ENCODE assay signal across 14 mouse cellular contexts in the genomic region with DNA sequence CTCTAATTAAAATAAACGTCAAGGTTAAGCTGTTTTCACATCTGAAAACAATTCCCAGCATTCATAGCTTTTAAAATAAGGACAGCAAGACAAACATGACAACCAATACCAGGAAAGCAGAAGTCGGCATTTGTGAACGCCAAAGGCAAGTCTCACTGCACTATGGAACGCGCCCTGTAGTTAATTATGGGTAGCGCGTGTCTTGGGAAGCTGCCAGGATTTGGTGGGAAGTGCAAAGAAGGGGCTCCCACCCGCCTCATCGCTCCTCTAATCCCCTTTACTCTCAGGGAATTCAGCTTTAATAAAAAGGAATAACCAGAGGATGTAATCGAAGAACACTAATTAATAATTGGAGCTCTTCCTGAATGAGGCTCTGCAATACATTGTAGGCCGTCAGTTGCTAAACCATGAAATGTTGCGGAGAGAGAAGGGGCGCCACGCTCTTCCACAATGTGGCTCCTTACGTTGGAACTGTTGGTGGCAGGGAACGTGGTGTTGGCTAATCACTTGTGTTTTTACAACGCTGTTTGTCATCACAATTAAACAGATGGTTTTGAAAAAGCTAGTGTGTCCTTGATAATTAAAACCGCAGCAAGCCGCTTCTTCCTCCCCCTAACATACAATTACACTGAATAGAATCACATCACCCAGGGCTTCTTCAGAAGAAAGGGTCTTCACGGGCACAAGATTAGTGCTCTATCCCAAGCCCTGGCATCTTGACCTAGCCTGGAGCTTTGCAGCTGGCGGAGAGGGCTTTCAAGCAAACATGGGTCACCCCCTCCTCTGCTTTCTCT. TPM values are rescaled to one million over a fixed set of nuclear protein-coding genes. Genes with fewer than 3 reads are reported as not detected.
DNase-seq lines count a peak whose midpoint lies in the region; ATAC-seq and TF ChIP-seq lines count a peak whose summit lies in the region.
"Had no signal": no experiment of that assay in that cellular context is flagged by ENCODE, and none has a peak within 500 bp of the region (broad histone marks: within the 10 kb centered on the region; RNA-seq: fewer than 3 reads in every experiment).

No protein-coding gene starts in this region.

- peak; percentile 74 for DNase-seq in forebrain, embryonic 11.5 days (ENCODE audit: low spot score)
- DNase-seq in forebrain, embryonic 10.5 days (ENCODE audit: extremely low spot score, low spot score): no peak
- peak; percentile 18 for DNase-seq in limb, embryonic 14.5 days (ENCODE audit: low spot score)
- DNase-seq in limb, embryonic 10.5 days (ENCODE audit: low spot score): no peak
- DNase-seq in brain, embryonic 18.5 days (ENCODE audit: low read depth, low spot score): peak; percentile 42
- DNase-seq in MN1 (ENCODE audit: low spot score): no peak
- DNase-seq in thymus, postnatal 25 days: no peak
- DNase-seq: adrenal gland, postnatal 25 days; cerebellum, adult 11 months; gastrocnemius, postnatal 36 days; kidney, adult 9 months had no signal

- H3K4me3 ChIP-seq in forebrain, embryonic 11.5 days (ENCODE audit: low read depth, low read length): no peak overlapping the region
- no peak overlapping the region for H3K4me3 ChIP-seq in forebrain, embryonic 10.5 days
- no peak overlapping the region for H3K4me3 ChIP-seq in limb, embryonic 14.5 days (replicated peaks; ENCODE audit: low read length)
- H3K4me3 ChIP-seq in limb, embryonic 10.5 days: no peak overlapping the region
- no peak overlapping the region for H3K4me3 ChIP-seq in midbrain, embryonic 15.5 days

- 60% methylated on average over 21 of the region's 21 CpGs for WGBS in forebrain, embryonic 11.5 days
- 79% methylated on average over 21 of the region's 21 CpGs for WGBS in forebrain, embryonic 10.5 days
- WGBS in limb, embryonic 14.5 days: 65% methylated on average over 21 of the region's 21 CpGs
- WGBS in limb, embryonic 10.5 days: 91% methylated on average over 21 of the region's 21 CpGs
- 43% methylated on average over 21 of the region's 21 CpGs for WGBS in midbrain, embryonic 15.5 days

- peak; percentile 66 for ATAC-seq in forebrain, embryonic 11.5 days (replicated peaks; ENCODE audit: low FRiP score)
- no peak for ATAC-seq in limb, embryonic 14.5 days (ENCODE audit: low FRiP score, low read depth)
- ATAC-seq in midbrain, embryonic 15.5 days (replicated peaks): peak; percentile 62; the same call in 1 of the 2 replicates
- ATAC-seq: lung, postnatal 0 days had no signal

- H3K36me3 ChIP-seq in forebrain, embryonic 11.5 days (ENCODE audit: control insufficient read depth, insufficient read depth, low read length): no peaks in the 10 kb centered on the region
- no peaks in the 10 kb centered on the region for H3K36me3 ChIP-seq in forebrain, embryonic 10.5 days (replicated peaks)
- H3K36me3 ChIP-seq in limb, embryonic 14.5 days (ENCODE audit: control insufficient read depth, insufficient read depth, low read length): no peaks in the 10 kb centered on the region
- no peaks in the 10 kb centered on the region for H3K36me3 ChIP-seq in limb, embryonic 10.5 days
- H3K36me3 ChIP-seq in midbrain, embryonic 15.5 days (replicated peaks): no peaks in the 10 kb centered on the region

- no peaks in the 10 kb centered on the region for H3K9me3 ChIP-seq in forebrain, embryonic 11.5 days (ENCODE audit: control insufficient read depth, low read length)
- no peaks in the 10 kb centered on the region for H3K9me3 ChIP-seq in forebrain, embryonic 10.5 days
- no peaks in the 10 kb centered on the region for H3K9me3 ChIP-seq in limb, embryonic 14.5 days (ENCODE audit: control insufficient read depth, low read length)
- H3K9me3 ChIP-seq in limb, embryonic 10.5 days (replicated peaks): no peaks in the 10 kb centered on the region
- H3K9me3 ChIP-seq in midbrain, embryonic 15.5 days: no peaks in the 10 kb centered on the region

- no peaks in the 10 kb centered on the region for H3K27me3 ChIP-seq in forebrain, embryonic 11.5 days (ENCODE audit: control insufficient read depth, insufficient read depth, low read length)
- H3K27me3 ChIP-seq in forebrain, embryonic 10.5 days (ENCODE audit: poor library complexity, severe bottlenecking): no peaks in the 10 kb centered on the region
- H3K27me3 ChIP-seq in limb, embryonic 14.5 days (ENCODE audit: control insufficient read depth, insufficient read depth, low read length): no peaks in the 10 kb centered on the region
- no peaks in the 10 kb centered on the region for H3K27me3 ChIP-seq in limb, embryonic 10.5 days (ENCODE audit: low read depth, poor library complexity, severe bottlenecking)
- H3K27me3 ChIP-seq in midbrain, embryonic 15.5 days (replicated peaks): no peaks in the 10 kb centered on the region

- TF ChIP-seq POLR2A in limb, embryonic 14.5 days (IDR thresholded peaks at IDR 0.05; ENCODE audit: borderline replicate concordance, extremely low read depth, insufficient read depth, insufficient read length): no peak

- H3K4me2 ChIP-seq in forebrain, embryonic 11.5 days (ENCODE audit: low read depth, low read length, severe bottlenecking): no peak overlapping the region
- no peak overlapping the region for H3K4me2 ChIP-seq in limb, embryonic 14.5 days (replicated peaks; ENCODE audit: low read depth, low read length, severe bottlenecking)
- H3K4me2 ChIP-seq in midbrain, embryonic 15.5 days: peak overlapping the region; percentile 23

- H3K4me1 ChIP-seq in forebrain, embryonic 11.5 days (replicated peaks; ENCODE audit: control insufficient read depth, insufficient read depth, low read length): no peaks in the 10 kb centered on the region; the same call in 1 of the 2 replicates
- H3K4me1 ChIP-seq in forebrain, embryonic 10.5 days: peaks cover 8% of the 10 kb centered on the region; the same call in 1 of the 2 replicates
- H3K4me1 ChIP-seq in limb, embryonic 14.5 days (ENCODE audit: control insufficient read depth, insufficient read depth, low read length): no peaks in the 10 kb centered on the region
- peaks cover 9% of the 10 kb centered on the region for H3K4me1 ChIP-seq in limb, embryonic 10.5 days
- peaks cover 13% of the 10 kb centered on the region; the same call in 1 of the 2 replicates for H3K4me1 ChIP-seq in midbrain, embryonic 15.5 days

- peak overlapping the region; percentile 31 for H3K27ac ChIP-seq in forebrain, embryonic 11.5 days (ENCODE audit: low read depth, low read length)
- H3K27ac ChIP-seq in forebrain, embryonic 10.5 days: no peak overlapping the region
- H3K27ac ChIP-seq in limb, embryonic 14.5 days (replicated peaks; ENCODE audit: low read depth, low read length): no peak overlapping the region
- no peak overlapping the region for H3K27ac ChIP-seq in limb, embryonic 10.5 days
- H3K27ac ChIP-seq in midbrain, embryonic 15.5 days: peak overlapping the region; percentile 69

- H3K9ac ChIP-seq in forebrain, embryonic 11.5 days (ENCODE audit: low read length): no peak overlapping the region
- no peak overlapping the region for H3K9ac ChIP-seq in limb, embryonic 14.5 days (ENCODE audit: low read depth, low read length, severe bottlenecking)
- no peak overlapping the region for H3K9ac ChIP-seq in midbrain, embryonic 15.5 days

RNA-seq across cellular contexts. Expression of gene Hydin, which starts 8.9 kb away (rescaled TPM):
- polyA plus RNA-seq in forebrain, embryonic 11.5 days (2014; fragmentation: Nextera tagmentation; extraction: Ambion mirVana): 0.05 and 0.15 TPM in 2 replicates
- polyA plus RNA-seq in forebrain, embryonic 10.5 days (2016; fragmentation: Nextera tagmentation; extraction: Ambion mirVana): 0.09 and 0.11 TPM in 2 replicates
- 0.01 and 0.03 TPM in 2 replicates for polyA plus RNA-seq in limb, embryonic 14.5 days (2012; rRNA removed)
- 0.07 TPM in 1 of 2 replicates, not detected in the other for polyA plus RNA-seq in limb, embryonic 14.5 days (2014; fragmentation: Nextera tagmentation; extraction: Ambion mirVana)
- 0.01 and 0.09 TPM in 2 replicates for polyA plus RNA-seq in limb, embryonic 10.5 days (2016; fragmentation: Nextera tagmentation; extraction: Ambion mirVana)
- polyA plus RNA-seq in midbrain, embryonic 15.5 days (2015; fragmentation: Nextera tagmentation; extraction: Ambion mirVana): 0.34 and 0.44 TPM in 2 replicates
- polyA plus RNA-seq: liver, adult 2 months had no signal

Comparison
In these comparisons a context has a peak if more than half of its experiments do, and no peak if none do; other contexts are left out.
1. DNase-seq: peak in forebrain, embryonic 11.5 days (single experiment), limb, embryonic 14.5 days (single experiment) and brain, embryonic 18.5 days (single experiment); none in forebrain, embryonic 10.5 days (single experiment), limb, embryonic 10.5 days (single experiment), MN1 (single experiment) and thymus, postnatal 25 days (single experiment).
2. H3K27ac ChIP-seq: peak in forebrain, embryonic 11.5 days (single experiment) and midbrain, embryonic 15.5 days (single experiment); none in forebrain, embryonic 10.5 days (single experiment), limb, embryonic 14.5 days (single experiment) and limb, embryonic 10.5 days (single experiment).